Mouse (Mus musculus) macrophage (primary cell): ENCODE results near the gene Fam209. TPM values are rescaled to one million over a fixed set of nuclear protein-coding genes. Genes with fewer than 3 reads are reported as not detected.

ENCODE experiments used
- H3K27ac ChIP-seq: fragments of 350-480 bp; formaldehyde crosslinking; 2 replicates; pipeline ENCODE4 v1.9.0; 2021
- H3K36me3 ChIP-seq: fragments of 350-480 bp; formaldehyde crosslinking; 2 replicates; pipeline ENCODE4 v1.9.0; 2021; ENCODE audit errors: inconsistent target
- H3K4me3 ChIP-seq: fragments of 350-480 bp; formaldehyde crosslinking; 2 replicates; pipeline ENCODE4 v1.9.0; 2021; ENCODE audit errors: inconsistent target
- H3K79me2 ChIP-seq: fragments of 350-480 bp; formaldehyde crosslinking; 2 replicates; pipeline ENCODE4 v1.9.0; 2021; ENCODE audit errors: inconsistent target
- WGBS: methylation state at CpG from one replicate; pipeline ENCODE4 v1.1.7; 2026; ENCODE audit warnings: inconsistent platforms; ENCODE audit not compliant: missing documents; 5-methylcytosine and 5-hydroxymethylcytosine counted together
- polyA plus RNA-seq: library from polyadenylated mRNA; stranded (reverse); fragments of 250-400 nt; gene quantifications from 3 replicates; pipeline ENCODE4 v1.2.4, GENCODE M21; 2018; ENCODE audit warnings: inconsistent platforms

Fam209 gene
- polyA plus RNA-seq, 1 experiment from 2014 or later, result 0.76 TPM

GRCm38 (mm10) chr2:172498823-172499222, 26.5 kb downstream of the Fam209 start:
- Histone ChIP-seq H3K79me2 (no peaks in the 10 kb centered on the region), H3K36me3 (no peaks in the 10 kb centered on the region), H3K27ac (no peak overlapping the region), H3K4me3 (no peak overlapping the region)
- WGBS, result 64% methylated on average over 2 of the region's 3 CpGs

- Histone ChIP-seq H3K36me3 (no peaks in the 10 kb centered on the region), H3K79me2 (no peaks in the 10 kb centered on the region), H3K4me3 (no peak overlapping the region), H3K27ac (no peak overlapping the region)
- 67% methylated on average over 6 of the region's 7 CpGs for WGBS
Observed at GRCm38 (mm10) chr2:172500752-172501316, 28.5 kb downstream of the Fam209 start.

GRCm38 (mm10) chr2:172501341-172501740, 29.0 kb downstream of the Fam209 start:
- Histone ChIP-seq H3K36me3 (no peaks in the 10 kb centered on the region), H3K27ac (no peak overlapping the region), H3K4me3 (no peak overlapping the region), H3K79me2 (no peaks in the 10 kb centered on the region)
- WGBS, result 17% methylated on average over 3 of the region's 4 CpGs

GRCm38 (mm10) chr2:172502168-172502567, 29.8 kb downstream of the Fam209 start:
- WGBS, result 88% methylated on average over 11 of the region's 14 CpGs
- no peaks in the 10 kb centered on the region for H3K79me2 ChIP-seq
- no peak overlapping the region for H3K4me3 ChIP-seq
- H3K27ac ChIP-seq, result no peak overlapping the region
- no peaks in the 10 kb centered on the region for H3K36me3 ChIP-seq

GRCm38 (mm10) chr2:172506121-172506520, 33.8 kb downstream of the Fam209 start:
- Histone ChIP-seq H3K4me3 (no peak overlapping the region), H3K36me3 (no peaks in the 10 kb centered on the region), H3K79me2 (no peaks in the 10 kb centered on the region), H3K27ac (no peak overlapping the region)
- WGBS, result 88% methylated on average over 7 of the region's 7 CpGs

- 91% methylated on average over 12 of the region's 15 CpGs for WGBS
- H3K36me3 ChIP-seq, result no peaks in the 10 kb centered on the region
- no peak overlapping the region for H3K27ac ChIP-seq
- H3K4me3 ChIP-seq, result no peak overlapping the region
- no peaks in the 10 kb centered on the region for H3K79me2 ChIP-seq
Observed at GRCm38 (mm10) chr2:172510056-172510712, 37.9 kb downstream of the Fam209 start.

- Histone ChIP-seq H3K27ac (no peak overlapping the region), H3K4me3 (no peak overlapping the region), H3K36me3 (no peaks in the 10 kb centered on the region), H3K79me2 (no peaks in the 10 kb centered on the region)
- WGBS, result 42% methylated on average over 3 of the region's 3 CpGs
Observed at GRCm38 (mm10) chr2:172510899-172511298, 38.6 kb downstream of the Fam209 start.

GRCm38 (mm10) chr2:172516407-172516992, 44.2 kb downstream of the Fam209 start:
- 33% methylated on average over 10 of the region's 11 CpGs for WGBS

GRCm38 (mm10) chr2:172520616-172521371, 48.5 kb downstream of the Fam209 start:
- no peaks in the 10 kb centered on the region for H3K79me2 ChIP-seq
- 87% methylated on average over 9 of the region's 9 CpGs for whole genome bisulfite sequencing
- H3K36me3 ChIP-seq, result no peaks in the 10 kb centered on the region
- H3K27ac ChIP-seq, result no peak overlapping the region
- H3K4me3 ChIP-seq, result no peak overlapping the region

More at GRCm38 (mm10) chr2:172516407-172516992, 44.2 kb downstream of the Fam209 start:
- Histone ChIP-seq H3K4me3 (no peak overlapping the region), H3K36me3 (no peaks in the 10 kb centered on the region), H3K27ac (no peak overlapping the region), H3K79me2 (no peaks in the 10 kb centered on the region)

- H3K27ac ChIP-seq, result no peak overlapping the region
- WGBS, result 78% methylated on average over 12 of the region's 12 CpGs
- no peaks in the 10 kb centered on the region for H3K79me2 ChIP-seq
- H3K4me3 ChIP-seq, result no peak overlapping the region
- H3K36me3 ChIP-seq, result no peaks in the 10 kb centered on the region
Observed at GRCm38 (mm10) chr2:172522528-172522927, 50.2 kb downstream of the Fam209 start.

Other genes with a start within 250 kb of the Fam209 start
- gene Mc3r, start 224.0 kb upstream of the Fam209 start, polyA plus RNA-seq, result not detected in 3 replicates
- gene Fam210b, start 127.0 kb upstream of the Fam209 start, polyA plus RNA-seq, result 7.8 to 11.4 TPM (median 8.2 TPM) in 3 replicates
- gene Aurka, start 102.0 kb upstream of the Fam209 start, polyA plus RNA-seq, result 1.9 to 8.0 TPM (median 6.1 TPM) in 3 replicates
- gene Cstf1, start 101.8 kb upstream of the Fam209 start, polyA plus RNA-seq, result 12.6 to 20.9 TPM (median 16.2 TPM) in 3 replicates
- 0.40 to 3.1 TPM (median 0.60 TPM) in 3 replicates for gene Cass4, start 78.7 kb upstream of the Fam209 start, polyA plus RNA-seq
- gene Rtf2, start 32.0 kb upstream of the Fam209 start, polyA plus RNA-seq, result 128 to 215 TPM (median 170 TPM) in 3 replicates
- not detected in 3 replicates for gene Gcnt7, start 13.9 kb upstream of the Fam209 start, polyA plus RNA-seq
- gene Tfap2c, start 77.1 kb downstream of the Fam209 start, polyA plus RNA-seq, result not detected in 3 replicates